ENCODE assay signal across 7 mouse cellular contexts in genomic region chr11:69936156-69936555, GRCm38 (mm10). TPM values are rescaled to one million over a fixed set of nuclear protein-coding genes. Genes with fewer than 3 reads are reported as not detected.
DNase-seq lines count a peak whose midpoint lies in the region; ATAC-seq and TF ChIP-seq lines count a peak whose summit lies in the region.

No protein-coding gene starts in this region.

- no peak for DNase-seq in lung, postnatal 25 days (ENCODE audit: low spot score)
- peak; percentile 57 for DNase-seq in kidney, adult 2 months
- no peak for DNase-seq in left cerebral cortex, postnatal 25 days (ENCODE audit: low spot score in 2 of 2)
- no peak for DNase-seq in right cerebral cortex, postnatal 36 days (ENCODE audit: low spot score in 2 of 2)

- peaks cover 40% of the 10 kb centered on the region for H3K27me3 ChIP-seq in lung, embryonic 15.5 days
- H3K27me3 ChIP-seq in forebrain, embryonic 13.5 days: peaks cover 44% of the 10 kb centered on the region
- 0 out of 2 replicates have a peak, but pooled peaks cover 1% of the 10 kb centered on the region for H3K27me3 ChIP-seq in kidney, adult 2 months (replicated peaks; ENCODE audit: control insufficient read depth, insufficient read depth, low read length)
- H3K27me3 ChIP-seq in midbrain, embryonic 13.5 days: peaks cover 46% of the 10 kb centered on the region

- WGBS in lung, embryonic 15.5 days: 1% methylated on average over 30 of the region's 30 CpGs
- WGBS in forebrain, embryonic 13.5 days: 2% methylated on average over 18 of the region's 30 CpGs
- WGBS in kidney, adult 2 months: 2% methylated on average over 26 of the region's 30 CpGs
- WGBS in midbrain, embryonic 13.5 days: 2% methylated on average over 30 of the region's 30 CpGs

- no peak for ATAC-seq in lung, embryonic 15.5 days (ENCODE audit: borderline replicate concordance, extremely low read depth, low FRiP score, low TSS enrichment)
- no peak; the same call in 1 of the 2 replicates for ATAC-seq in forebrain, embryonic 13.5 days
- peak; percentile 31 for ATAC-seq in midbrain, embryonic 13.5 days

- no peaks in the 10 kb centered on the region for H3K9me3 ChIP-seq in lung, embryonic 15.5 days
- no peaks in the 10 kb centered on the region for H3K9me3 ChIP-seq in forebrain, embryonic 13.5 days (replicated peaks)
- H3K9me3 ChIP-seq in midbrain, embryonic 13.5 days: no peaks in the 10 kb centered on the region

- intact Hi-C loops in left cerebral cortex, postnatal 25 days (cut with DNase I): no loop called here

- no peak for TF ChIP-seq CTCF in kidney, adult 2 months (conservative IDR thresholded peaks at IDR 0.05; ENCODE audit: insufficient read depth, insufficient read length, low read depth, low read length)

- H3K27ac ChIP-seq in lung, embryonic 15.5 days: no peak overlapping the region
- H3K27ac ChIP-seq in forebrain, embryonic 13.5 days: no peak overlapping the region; the same call in 1 of the 2 replicates
- peak overlapping the region; percentile 68 for H3K27ac ChIP-seq in kidney, adult 2 months (ENCODE audit: insufficient read depth, low read depth, low read length)
- H3K27ac ChIP-seq in midbrain, embryonic 13.5 days: no peak overlapping the region

- no peak for TF ChIP-seq POLR2A in kidney, adult 2 months (IDR thresholded peaks at IDR 0.05; ENCODE audit: low read depth, low read length)

- peak overlapping the region; percentile 99 for H3K4me2 ChIP-seq in lung, embryonic 15.5 days
- peak overlapping the region; percentile 100 for H3K4me2 ChIP-seq in forebrain, embryonic 13.5 days
- peak overlapping the region; percentile 99 for H3K4me2 ChIP-seq in midbrain, embryonic 13.5 days (replicated peaks)

- H3K9ac ChIP-seq in lung, embryonic 15.5 days: peak overlapping the region; percentile 44
- H3K9ac ChIP-seq in forebrain, embryonic 13.5 days: peak overlapping the region; percentile 70
- H3K9ac ChIP-seq in midbrain, embryonic 13.5 days (replicated peaks): peak overlapping the region; percentile 75

- peak overlapping the region; percentile 53 for H3K4me3 ChIP-seq in lung, embryonic 15.5 days
- H3K4me3 ChIP-seq in forebrain, embryonic 13.5 days: peak overlapping the region; percentile 56
- peak overlapping the region; percentile 13 for H3K4me3 ChIP-seq in kidney, adult 2 months (ENCODE audit: insufficient read depth, low read depth, low read length)
- H3K4me3 ChIP-seq in midbrain, embryonic 13.5 days (replicated peaks): peak overlapping the region; percentile 61

- no peaks in the 10 kb centered on the region for H3K36me3 ChIP-seq in lung, embryonic 15.5 days
- no peaks in the 10 kb centered on the region for H3K36me3 ChIP-seq in forebrain, embryonic 13.5 days (ENCODE audit: poor library complexity, severe bottlenecking)
- H3K36me3 ChIP-seq in kidney, adult 2 months (ENCODE audit: control insufficient read depth, insufficient read depth, low read length): no peaks in the 10 kb centered on the region
- no peaks in the 10 kb centered on the region for H3K36me3 ChIP-seq in midbrain, embryonic 13.5 days

- peaks cover 34% of the 10 kb centered on the region for H3K4me1 ChIP-seq in lung, embryonic 15.5 days
- H3K4me1 ChIP-seq in forebrain, embryonic 13.5 days: peaks cover 32% of the 10 kb centered on the region
- H3K4me1 ChIP-seq in kidney, adult 2 months (ENCODE audit: control insufficient read depth, insufficient read depth, low read length): peaks cover 9% of the 10 kb centered on the region
- peaks cover 21% of the 10 kb centered on the region for H3K4me1 ChIP-seq in midbrain, embryonic 13.5 days (replicated peaks)

RNA-seq across cellular contexts. Expression of gene Ybx2, which starts 0.6 kb away (rescaled TPM):
- 2.8 and 3.0 TPM in 2 replicates for polyA plus RNA-seq in lung, embryonic 15.5 days (2015; fragmentation: Nextera tagmentation; extraction: Ambion mirVana)
- polyA plus RNA-seq in forebrain, embryonic 13.5 days (2015; fragmentation: Nextera tagmentation; extraction: Ambion mirVana): 4.5 and 6.0 TPM in 2 replicates
- polyA plus RNA-seq in kidney, adult 2 months (2012; rRNA removed): 60.5 and 71.7 TPM in 2 replicates
- 3.9 and 4.2 TPM in 2 replicates for polyA plus RNA-seq in midbrain, embryonic 13.5 days (2015; fragmentation: Nextera tagmentation; extraction: Ambion mirVana)
- total RNA-seq in left cerebral cortex, postnatal 25 days (2021): 10 to 100 TPM in 1 of 2 experiments, 1 to 10 TPM in 1; 6.1 to 10.7 TPM

RNA-seq across cellular contexts. Expression of gene Slc2a4, which starts 11.8 kb away (rescaled TPM):
- polyA plus RNA-seq in lung, embryonic 15.5 days (2015; fragmentation: Nextera tagmentation; extraction: Ambion mirVana): 18.0 and 20.6 TPM in 2 replicates
- 9.3 and 12.6 TPM in 2 replicates for polyA plus RNA-seq in forebrain, embryonic 13.5 days (2015; fragmentation: Nextera tagmentation; extraction: Ambion mirVana)
- 74.2 and 78.6 TPM in 2 replicates for polyA plus RNA-seq in kidney, adult 2 months (2012; rRNA removed)
- polyA plus RNA-seq in midbrain, embryonic 13.5 days (2015; fragmentation: Nextera tagmentation; extraction: Ambion mirVana): 4.3 and 4.4 TPM in 2 replicates
- 1 to 10 TPM; 2.3 to 3.5 TPM for total RNA-seq in left cerebral cortex, postnatal 25 days (2021)

RNA-seq across cellular contexts. Expression of gene Eif5a, which starts 14.4 kb away (rescaled TPM):
- polyA plus RNA-seq in lung, embryonic 15.5 days (2015; fragmentation: Nextera tagmentation; extraction: Ambion mirVana): 1,673 and 1,693 TPM in 2 replicates
- 1,467 and 1,510 TPM in 2 replicates for polyA plus RNA-seq in forebrain, embryonic 13.5 days (2015; fragmentation: Nextera tagmentation; extraction: Ambion mirVana)
- 465 and 575 TPM in 2 replicates for polyA plus RNA-seq in kidney, adult 2 months (2012; rRNA removed)
- 1,160 and 1,188 TPM in 2 replicates for polyA plus RNA-seq in midbrain, embryonic 13.5 days (2015; fragmentation: Nextera tagmentation; extraction: Ambion mirVana)
- 100 to 1,000 TPM; 425 to 450 TPM for total RNA-seq in left cerebral cortex, postnatal 25 days (2021)

RNA-seq across cellular contexts. Expression of gene Gps2, which starts 22.5 kb away (rescaled TPM):
- polyA plus RNA-seq in lung, embryonic 15.5 days (2015; fragmentation: Nextera tagmentation; extraction: Ambion mirVana): 81.7 and 82.2 TPM in 2 replicates
- 90.1 and 93.2 TPM in 2 replicates for polyA plus RNA-seq in forebrain, embryonic 13.5 days (2015; fragmentation: Nextera tagmentation; extraction: Ambion mirVana)
- polyA plus RNA-seq in kidney, adult 2 months (2012; rRNA removed): 72.9 and 75.5 TPM in 2 replicates
- polyA plus RNA-seq in midbrain, embryonic 13.5 days (2015; fragmentation: Nextera tagmentation; extraction: Ambion mirVana): 81.9 and 87.0 TPM in 2 replicates
- total RNA-seq in left cerebral cortex, postnatal 25 days (2021): 10 to 100 TPM; 26.9 to 33.2 TPM

RNA-seq across cellular contexts. Expression of gene Cldn7, which starts 28.4 kb away (rescaled TPM):
- 154 and 170 TPM in 2 replicates for polyA plus RNA-seq in lung, embryonic 15.5 days (2015; fragmentation: Nextera tagmentation; extraction: Ambion mirVana)
- 0.59 and 1.4 TPM in 2 replicates for polyA plus RNA-seq in forebrain, embryonic 13.5 days (2015; fragmentation: Nextera tagmentation; extraction: Ambion mirVana)
- polyA plus RNA-seq in kidney, adult 2 months (2012; rRNA removed): 39.2 and 40.0 TPM in 2 replicates
- 0.32 and 1.1 TPM in 2 replicates for polyA plus RNA-seq in midbrain, embryonic 13.5 days (2015; fragmentation: Nextera tagmentation; extraction: Ambion mirVana)
- not detected for total RNA-seq in left cerebral cortex, postnatal 25 days (2021)
